Mouse (Mus musculus) neural tube, embryonic 11.5 days (tissue): ENCODE results near the gene Irak1bp1. TPM values are rescaled to one million over a fixed set of nuclear protein-coding genes. Genes with fewer than 3 reads are reported as not detected.

Experiments used
- ATAC-seq: fragments of 200-750 bp; cut with Nextera tagmentation; 2 replicates; pipeline ENCODE4 v1.8.0; 2017; ENCODE audit warnings: moderate number of reproducible peaks, mild to moderate bottlenecking, moderate TSS enrichment, moderate library complexity; ENCODE audit not compliant: insufficient read depth, low FRiP score, low TSS enrichment
- DNase-seq: peaks from one replicate; pipeline ENCODE4 v3.0.0-alpha.2; 2015; ENCODE audit warnings: low spot score
- H3K27ac ChIP-seq: fragments of 300-500 bp; sonication (generic); 2 replicates; pipeline ENCODE4 v1.5.1; 2014; ENCODE audit warnings: low read depth, mild to moderate bottlenecking, low read length
- H3K27me3 ChIP-seq: fragments of 300-500 bp; sonication (generic); 2 replicates; pipeline ENCODE4 v1.6.1; 2014; ENCODE audit warnings: mild to moderate bottlenecking, low read length, mixed read lengths; ENCODE audit not compliant: control insufficient read depth, insufficient read depth
- H3K36me3 ChIP-seq: fragments of 300-500 bp; sonication (generic); 2 replicates; pipeline ENCODE4 v1.6.1; 2014; ENCODE audit warnings: mild to moderate bottlenecking, low read length, moderate library complexity, mixed read lengths; ENCODE audit not compliant: control insufficient read depth, insufficient read depth
- H3K4me1 ChIP-seq: fragments of 300-500 bp; sonication (generic); 2 replicates; pipeline ENCODE4 v1.6.1; 2014; ENCODE audit warnings: low read length, mixed read lengths; ENCODE audit not compliant: control insufficient read depth, insufficient read depth
- H3K4me2 ChIP-seq: fragments of 300-500 bp; sonication (generic); 2 replicates; pipeline ENCODE4 v1.6.1; 2014; ENCODE audit warnings: low read depth, mild to moderate bottlenecking, moderate library complexity
- H3K4me3 ChIP-seq: fragments of 300-500 bp; sonication (generic); 2 replicates; pipeline ENCODE4 v1.5.1; 2014; ENCODE audit warnings: low read depth, low read length
- H3K9ac ChIP-seq: fragments of 300-500 bp; sonication (generic); 2 replicates; pipeline ENCODE4 v1.6.1; 2014; ENCODE audit warnings: mild to moderate bottlenecking, low read length
- H3K9me3 ChIP-seq: fragments of 300-500 bp; sonication (generic); 2 replicates; pipeline ENCODE4 v1.6.1; 2016; ENCODE audit warnings: low read length; ENCODE audit not compliant: control insufficient read depth
- WGBS: fragments of 180-500 bp; shearing (Covaris S2); extraction: QIAGEN DNeasy Blood & Tissue Kit; methylation state at CpG from one replicate; pipeline ENCODE4 v1.1.7; 2014; 5-methylcytosine and 5-hydroxymethylcytosine counted together
- polyA plus RNA-seq: library from polyadenylated mRNA; unstranded; fragments of >200 nt; fragmentation: Nextera tagmentation; extraction: Ambion mirVana; gene quantifications from 2 replicates; pipeline ENCODE4 v1.2.1, GENCODE M21; 2014

Gene Irak1bp1
- polyA plus RNA-seq, 1 experiment from 2014 or later, result 28.2 TPM

DNA sequence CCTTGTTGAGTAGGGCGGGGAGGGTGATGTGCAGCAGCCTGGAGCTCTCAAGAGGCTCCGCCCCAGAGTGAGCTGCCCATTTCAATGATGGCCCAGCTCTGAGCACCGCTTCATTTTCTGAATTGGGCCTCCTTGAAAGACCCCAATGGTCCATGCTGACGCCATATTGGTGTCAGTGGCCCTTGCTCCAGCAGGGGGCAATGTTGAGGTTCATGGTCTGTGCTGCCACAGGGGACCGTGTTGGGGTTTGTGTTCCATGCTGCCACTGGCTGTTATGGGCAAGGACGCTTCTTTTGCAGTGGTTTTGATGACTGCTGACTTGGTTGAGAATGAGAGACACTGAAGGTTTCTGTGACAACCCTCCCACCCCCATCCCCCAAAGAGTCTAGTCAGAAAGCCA, 2.9 kb upstream of the Irak1bp1 start:
- no peak for ATAC-seq
- 92% methylated on average over 6 of the region's 6 CpGs for WGBS

DNA sequence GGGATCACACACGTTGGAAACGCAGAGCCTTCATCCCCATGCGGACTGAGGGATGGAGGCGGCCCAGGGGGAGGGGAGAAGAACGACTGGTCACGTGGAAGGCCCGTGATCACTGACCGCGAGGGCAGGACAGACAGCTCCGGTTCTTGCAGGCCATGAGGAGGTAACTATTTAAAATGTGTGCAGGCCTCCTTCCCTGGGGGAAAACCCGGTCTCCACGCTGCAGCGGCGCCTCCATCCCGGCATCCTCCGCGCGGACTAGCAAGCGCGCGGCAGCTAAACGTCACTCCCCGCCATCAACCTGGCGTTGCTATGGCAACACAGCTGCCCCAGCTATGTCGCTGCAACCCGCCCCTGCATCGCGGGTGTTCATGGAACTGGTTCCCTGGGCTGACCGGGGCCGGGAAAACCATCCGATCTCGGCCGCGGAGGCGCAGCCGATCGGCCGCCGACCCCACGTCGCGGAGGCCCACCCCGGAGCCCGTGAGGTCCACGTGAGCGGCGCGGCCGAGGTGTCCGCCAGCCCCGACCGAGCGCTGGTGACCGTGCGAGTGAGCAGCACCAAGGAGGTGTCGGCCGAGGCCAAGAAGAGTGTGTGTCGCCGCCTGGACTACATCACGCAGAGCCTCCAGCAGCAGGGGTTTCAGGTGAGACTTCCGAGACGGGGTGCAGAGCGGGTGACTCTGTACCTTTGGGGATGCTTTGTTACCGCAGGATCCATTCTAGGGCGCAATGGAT, 522 bp downstream of the Irak1bp1 start:
- Histone ChIP-seq H3K4me2 (peak overlapping the region; percentile 45), H3K4me1 (no peaks in the 10 kb centered on the region), H3K9me3 (no peaks in the 10 kb centered on the region), H3K9ac (peak overlapping the region; percentile 83), H3K27ac (peak overlapping the region; percentile 86), H3K27me3 (no peaks in the 10 kb centered on the region), H3K36me3 (no peaks in the 10 kb centered on the region), H3K4me3 (peak overlapping the region; percentile 71)
- ATAC-seq (peak; percentile 92), DNase-seq (peak; percentile 94)
- WGBS, result under 1% methylated on average over 65 of the region's 65 CpGs

More for the DNA sequence above, 2.9 kb upstream of the Irak1bp1 start:
- H3K27ac ChIP-seq, result no peak overlapping the region
- no peaks in the 10 kb centered on the region for H3K27me3 ChIP-seq
- H3K4me2 ChIP-seq, result no peak overlapping the region
- H3K9me3 ChIP-seq, result no peaks in the 10 kb centered on the region
- no peaks in the 10 kb centered on the region for H3K4me1 ChIP-seq
- no peak for DNase-seq
- H3K36me3 ChIP-seq, result no peaks in the 10 kb centered on the region
- no peak overlapping the region for H3K9ac ChIP-seq
- H3K4me3 ChIP-seq, result no peak overlapping the region

DNA sequence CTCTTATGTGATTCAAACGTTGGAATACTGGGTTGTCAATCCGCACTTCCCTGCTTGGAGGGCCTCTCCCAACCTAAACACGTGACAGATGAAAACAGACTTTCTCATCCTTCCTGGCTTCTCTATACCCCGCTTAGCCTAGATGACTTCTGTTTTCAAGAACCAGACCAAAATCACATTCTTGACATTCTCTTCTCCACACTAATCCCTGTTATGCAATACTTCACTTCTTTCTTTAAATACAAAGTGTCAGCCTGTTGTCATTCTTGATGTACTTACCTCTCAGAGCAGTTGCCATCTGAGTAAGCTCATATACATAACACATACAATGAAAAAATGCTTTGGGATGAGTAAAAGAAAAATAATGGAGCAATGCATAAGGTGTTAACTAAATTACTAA, 2.6 kb downstream of the Irak1bp1 start:
- DNase-seq (no peak), ATAC-seq (no peak)
- Histone ChIP-seq H3K4me2 (no peak overlapping the region), H3K36me3 (no peaks in the 10 kb centered on the region), H3K27me3 (no peaks in the 10 kb centered on the region), H3K9ac (no peak overlapping the region), H3K9me3 (no peaks in the 10 kb centered on the region), H3K27ac (no peak overlapping the region), H3K4me1 (no peaks in the 10 kb centered on the region), H3K4me3 (no peak overlapping the region)
- WGBS, result 77% methylated on average over 4 of the region's 4 CpGs

DNA sequence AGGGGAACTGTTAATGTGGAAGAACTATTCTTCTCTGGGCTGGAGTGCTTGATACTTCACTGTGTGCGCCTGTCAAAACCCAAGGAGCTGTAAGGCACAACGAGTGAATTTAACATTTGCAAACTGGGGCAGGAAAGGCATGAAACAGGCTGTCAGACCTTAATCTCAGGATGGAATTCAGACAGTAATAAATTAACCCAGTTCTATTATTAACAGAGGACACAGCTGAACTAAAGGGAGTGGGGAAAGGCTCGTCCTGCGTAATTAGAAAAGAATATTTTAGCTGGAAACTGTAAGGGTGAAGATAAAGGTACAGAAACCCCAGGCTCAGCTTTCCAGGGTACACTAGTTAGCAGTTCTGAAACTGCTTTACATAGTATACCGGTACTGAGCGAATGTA, 6.6 kb downstream of the Irak1bp1 start:
- DNase-seq (no peak), ATAC-seq (no peak)
- Histone ChIP-seq H3K9me3 (no peaks in the 10 kb centered on the region), H3K36me3 (no peaks in the 10 kb centered on the region; the same call in 1 of the 2 replicates), H3K27me3 (no peaks in the 10 kb centered on the region), H3K4me3 (no peak overlapping the region), H3K9ac (no peak overlapping the region), H3K4me2 (no peak overlapping the region), H3K4me1 (no peaks in the 10 kb centered on the region), H3K27ac (no peak overlapping the region)
- WGBS, result 71% methylated on average over 6 of the region's 6 CpGs

DNA sequence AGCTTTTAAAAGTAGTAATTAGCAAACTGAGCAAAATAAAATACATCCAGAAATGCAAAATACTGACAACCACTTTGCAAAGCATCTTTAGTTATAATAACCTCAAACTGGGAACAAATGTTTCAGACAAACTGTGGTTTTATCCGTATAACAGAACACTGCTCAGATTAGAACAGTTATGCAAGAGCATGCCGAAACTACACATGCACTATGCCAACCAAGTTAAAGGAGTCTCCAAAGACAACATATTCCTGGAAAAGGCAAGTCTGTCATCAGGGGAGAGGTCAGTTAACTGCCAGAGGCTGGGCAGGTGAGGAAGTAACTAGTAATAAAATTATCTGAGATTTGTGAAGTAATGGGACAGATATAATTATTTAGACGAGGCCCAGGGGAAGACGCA, 13.3 kb downstream of the Irak1bp1 start:
- ATAC-seq, result no peak
- 95% methylated on average over 4 of the region's 4 CpGs for WGBS
- no peak overlapping the region for H3K9ac ChIP-seq
- H3K27me3 ChIP-seq, result no peaks in the 10 kb centered on the region
- H3K4me3 ChIP-seq, result no peak overlapping the region
- H3K27ac ChIP-seq, result no peak overlapping the region
- H3K9me3 ChIP-seq, result no peaks in the 10 kb centered on the region
- H3K4me1 ChIP-seq, result no peaks in the 10 kb centered on the region
- no peak overlapping the region for H3K4me2 ChIP-seq
- DNase-seq, result no peak
- no peaks in the 10 kb centered on the region; the same call in 1 of the 2 replicates for H3K36me3 ChIP-seq

DNA sequence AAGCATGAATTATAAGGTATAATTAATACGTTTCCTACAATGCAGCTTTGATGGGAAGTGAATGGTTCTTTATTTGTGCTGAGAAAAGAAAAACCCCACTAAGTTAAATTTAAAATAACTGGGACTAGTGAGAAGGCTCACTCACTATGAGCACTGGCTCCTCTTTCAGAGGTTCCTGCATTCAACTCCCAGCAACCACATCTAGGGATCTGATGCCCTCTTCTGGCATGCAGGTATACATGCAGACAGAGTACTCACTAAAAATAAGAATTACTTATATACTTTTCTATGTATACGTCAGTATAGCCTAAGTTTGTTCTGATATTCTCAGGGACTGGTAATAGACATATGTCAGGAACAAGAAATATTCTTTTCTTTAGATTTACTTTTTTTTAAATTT, 24.7 kb downstream of the Irak1bp1 start:
- peak; percentile 40; the same call in 1 of the 2 replicates for ATAC-seq
- Histone ChIP-seq H3K4me3 (no peak overlapping the region), H3K27me3 (no peaks in the 10 kb centered on the region), H3K9me3 (no peaks in the 10 kb centered on the region), H3K4me1 (no peaks in the 10 kb centered on the region), H3K36me3 (no peaks in the 10 kb centered on the region), H3K9ac (no peak overlapping the region), H3K4me2 (no peak overlapping the region), H3K27ac (no peak overlapping the region)
- no peak for DNase-seq
- 57% methylated on average over 2 of the region's 2 CpGs for WGBS

DNA sequence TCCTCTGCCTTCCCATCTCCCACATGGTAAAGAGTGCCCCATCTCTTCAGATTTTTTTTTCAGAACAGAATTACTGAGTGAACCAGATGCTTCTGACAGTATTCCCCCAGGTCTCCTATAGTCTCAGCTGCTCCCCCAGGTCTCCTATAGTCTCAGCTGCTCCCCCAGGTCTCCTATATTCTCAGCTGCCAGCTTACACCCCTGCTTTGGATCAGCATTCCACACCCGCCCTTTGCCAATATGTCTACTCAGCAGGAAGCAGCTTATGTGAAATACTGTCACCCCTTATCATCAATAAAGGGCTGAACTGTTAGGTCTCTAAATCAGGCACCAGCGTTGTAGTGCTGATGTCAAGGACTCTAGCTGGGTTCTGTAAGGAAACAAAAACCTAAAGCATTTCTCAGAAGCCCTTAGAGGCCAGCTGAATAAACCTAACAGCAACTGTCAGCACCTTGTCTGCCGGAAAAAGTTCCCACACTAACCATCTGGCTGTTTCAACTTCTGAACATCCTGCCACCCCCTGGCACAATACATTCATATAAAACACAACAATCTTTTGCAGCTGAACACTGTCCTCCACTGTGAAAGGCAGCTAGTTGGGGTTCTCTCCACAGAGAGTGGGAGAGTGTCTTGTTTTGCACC, 25.8 kb downstream of the Irak1bp1 start:
- H3K27ac ChIP-seq, result no peak overlapping the region
- H3K9ac ChIP-seq, result no peak overlapping the region
- WGBS, result 34% methylated on average over 3 of the region's 3 CpGs
- no peak for DNase-seq
- ATAC-seq, result peak; percentile 21; the same call in 1 of the 2 replicates
- H3K4me2 ChIP-seq, result no peak overlapping the region
- no peak overlapping the region for H3K4me3 ChIP-seq
- no peaks in the 10 kb centered on the region for H3K36me3 ChIP-seq
- no peaks in the 10 kb centered on the region for H3K9me3 ChIP-seq
- no peaks in the 10 kb centered on the region for H3K4me1 ChIP-seq
- no peaks in the 10 kb centered on the region for H3K27me3 ChIP-seq

DNA sequence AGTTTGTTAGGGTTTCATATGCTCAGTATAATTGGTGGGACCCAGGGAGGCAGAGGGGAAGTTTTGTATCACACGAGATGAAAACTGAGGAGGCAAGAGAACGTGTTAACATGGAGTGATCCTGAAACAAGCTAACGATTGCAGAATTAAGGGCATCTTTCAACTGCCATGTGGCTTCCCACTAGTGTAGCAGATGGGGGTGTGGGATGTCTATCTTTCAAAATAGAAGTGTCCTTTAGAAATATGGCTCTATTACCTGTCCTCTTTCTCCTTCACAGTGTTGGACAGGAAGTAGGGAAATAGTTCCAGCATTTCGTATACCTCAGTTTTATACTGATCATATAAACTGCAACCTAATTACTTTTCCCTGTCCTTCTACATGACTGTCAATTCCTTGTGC, 26.9 kb downstream of the Irak1bp1 start:
- WGBS, result 88% methylated on average over 4 of the region's 4 CpGs
- Histone ChIP-seq H3K27ac (no peak overlapping the region), H3K4me3 (no peak overlapping the region), H3K4me2 (no peak overlapping the region), H3K36me3 (no peaks in the 10 kb centered on the region), H3K27me3 (no peaks in the 10 kb centered on the region), H3K9me3 (no peaks in the 10 kb centered on the region), H3K4me1 (no peaks in the 10 kb centered on the region), H3K9ac (no peak overlapping the region)
- no peak for DNase-seq
- no peak for ATAC-seq

DNA sequence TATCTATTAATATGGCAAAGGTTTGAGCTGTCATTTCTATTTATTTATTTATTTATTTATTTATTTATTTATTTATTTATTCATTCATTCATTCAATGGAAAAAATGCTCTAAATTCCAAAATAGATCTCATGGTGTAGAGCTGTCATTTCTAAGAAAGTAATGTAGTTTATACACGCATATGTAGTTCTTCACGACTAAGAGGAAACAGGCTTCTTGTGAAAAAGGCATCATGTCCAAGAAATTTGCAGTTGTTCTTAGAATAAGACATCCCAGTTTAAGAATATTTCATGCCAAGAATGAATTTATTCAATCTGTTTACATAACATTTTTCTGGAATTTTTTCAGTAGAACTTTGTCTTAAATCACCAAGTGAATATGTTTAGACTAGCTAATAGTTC, 31.5 kb downstream of the Irak1bp1 start:
- Histone ChIP-seq H3K9ac (no peak overlapping the region), H3K9me3 (no peaks in the 10 kb centered on the region), H3K4me1 (no peaks in the 10 kb centered on the region), H3K4me3 (no peak overlapping the region), H3K27ac (no peak overlapping the region), H3K27me3 (no peaks in the 10 kb centered on the region), H3K4me2 (no peak overlapping the region), H3K36me3 (no peaks in the 10 kb centered on the region)
- ATAC-seq (no peak), DNase-seq (no peak)
- WGBS, result 93% methylated on average over 2 of the region's 2 CpGs
